Mouse (Mus musculus): Measurements from ENCODE around the gene Rara.

DNA sequence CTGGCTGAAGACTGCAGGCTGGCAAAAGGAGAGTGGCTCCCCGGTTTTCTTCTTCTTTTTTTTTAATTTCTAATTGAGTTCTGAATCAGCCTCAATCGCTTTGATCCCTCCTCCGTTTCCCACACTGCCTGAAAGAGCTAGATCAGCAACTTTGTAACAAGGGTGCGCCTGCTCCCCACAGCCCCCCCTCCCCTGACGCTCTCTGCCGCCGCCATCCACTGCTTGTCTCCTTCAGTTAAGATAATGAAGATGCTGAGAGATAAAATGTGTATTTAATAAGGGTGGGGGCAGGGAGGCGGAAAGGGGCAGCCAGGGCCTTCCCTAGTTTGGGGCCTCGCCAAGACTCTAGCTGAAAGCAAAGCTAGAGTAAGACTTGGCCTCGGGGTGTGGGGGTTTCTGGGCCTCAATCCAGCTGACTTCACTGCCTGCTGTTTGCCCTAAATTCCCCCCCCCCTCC is 2.3 kb upstream of the Rara start:
- TF ChIP-seq POLR2A (IDR thresholded peaks at IDR 0.05; ENCODE audit: control insufficient read depth, low read depth, low read length) (no peak), CTCF (IDR thresholded peaks at IDR 0.05; ENCODE audit: control insufficient read depth, insufficient read depth, insufficient replicate concordance, low read depth, low read length) (no peak)
